Mouse (Mus musculus): ENCODE results near the gene Akr1cl. TPM values are rescaled to one million over a fixed set of nuclear protein-coding genes. Genes with fewer than 3 reads are reported as not detected.
A peak's percentile ranks its signal among the peaks of the same experiment; 100 is the strongest.

Akr1cl gene
- total RNA-seq, 4 experiments from 2014 or later, result 0.89 to 1.9 TPM; not detected in 2

- no peak for DNase-seq (ENCODE audit: low spot score in 2 of 2)
Measured at GRCm38 (mm10) chr1:64993206-64993605, 39.4 kb downstream of the Akr1cl start.

GRCm38 (mm10) chr1:64988176-64988575 lies 44.4 kb downstream of the Akr1cl start:
- no peak for DNase-seq (ENCODE audit: low spot score in 2 of 2)

DNA sequence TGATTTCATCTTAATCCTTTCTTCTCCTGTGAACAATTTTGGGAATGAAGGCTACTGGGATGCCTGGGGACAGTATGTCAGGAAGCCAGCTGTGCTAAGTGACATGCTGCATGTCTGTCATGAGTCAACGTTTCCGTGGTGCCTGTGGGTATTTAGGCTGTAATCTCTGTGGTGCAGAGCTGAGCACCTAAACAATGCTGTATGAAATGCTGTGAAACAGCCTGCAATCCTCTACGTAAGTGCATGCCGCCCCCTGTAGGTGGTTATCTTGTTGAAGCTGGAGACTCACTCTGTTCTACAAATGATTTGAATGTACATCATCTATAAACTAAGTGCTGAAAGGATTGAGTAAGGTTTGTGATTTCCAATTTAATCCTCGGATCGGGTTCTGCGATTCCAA lies 46.4 kb downstream of the Akr1cl start:
- DNase-seq (ENCODE audit: low spot score in 2 of 2), result peak in 1 of 2 experiments; percentile 17

DNA sequence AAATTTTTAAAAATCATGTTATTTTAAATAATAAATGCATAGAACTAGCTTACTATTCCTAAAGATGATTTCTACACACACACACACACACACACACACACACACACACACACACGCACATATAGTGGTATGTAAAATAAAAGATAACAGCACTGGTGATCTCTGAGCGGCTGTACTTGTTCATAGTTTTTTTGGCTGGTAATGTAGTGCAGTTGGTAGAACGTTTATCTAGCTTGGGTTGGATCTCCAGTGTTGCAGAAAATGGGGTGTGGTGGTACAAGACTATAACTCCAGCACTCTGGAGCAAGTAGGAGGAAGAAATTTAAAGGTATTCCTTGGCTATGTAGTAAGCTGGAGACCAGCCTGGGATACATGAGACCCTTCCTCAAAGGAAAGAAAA lies 49.3 kb downstream of the Akr1cl start:
- DNase-seq (ENCODE audit: low spot score in 2 of 2), result no peak

- no peak for DNase-seq (ENCODE audit: low spot score in 2 of 2)
Measured at GRCm38 (mm10) chr1:64978321-64978799, 54.2 kb downstream of the Akr1cl start.

GRCm38 (mm10) chr1:64975346-64975745 lies 57.2 kb downstream of the Akr1cl start:
- DNase-seq (ENCODE audit: low spot score in 2 of 2), result no peak

DNA sequence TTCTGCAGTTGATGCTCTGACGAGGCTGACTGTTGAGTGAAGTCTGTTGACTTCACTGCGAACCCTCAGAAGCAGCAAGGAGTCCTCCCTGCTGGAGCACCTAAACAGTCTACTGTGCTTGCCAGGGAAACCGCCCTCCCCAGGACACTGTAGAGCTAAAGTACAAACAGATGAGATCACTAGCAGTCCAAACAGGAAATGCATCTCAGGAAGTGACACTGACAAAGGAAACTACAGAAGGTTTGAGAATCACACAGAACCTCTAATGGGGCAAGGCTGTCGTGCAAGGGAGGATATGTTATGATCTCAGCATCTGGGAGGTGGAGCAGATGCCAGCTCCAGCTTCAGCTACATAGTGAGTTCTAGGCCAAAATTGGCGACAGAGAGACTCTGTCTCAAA lies 61.9 kb downstream of the Akr1cl start:
- no peak for DNase-seq (ENCODE audit: low spot score in 2 of 2)

Other genes starting within 250 kb of the Akr1cl start
- gene Plekhm3, start 75.9 kb downstream of the Akr1cl start, total RNA-seq (2022), result 1 to 10 TPM; 8.0 to 9.4 (median 9.3) TPM
- gene Cryge, start 18.4 kb upstream of the Akr1cl start, total RNA-seq (2022), result not detected
- gene Crygd, start 30.7 kb upstream of the Akr1cl start, total RNA-seq (2022), result not detected
- not detected for gene Crygc, start 40.9 kb upstream of the Akr1cl start, total RNA-seq (2022)
- not detected for gene Crygb, start 49.5 kb upstream of the Akr1cl start, total RNA-seq (2022)
- not detected for gene Cryga, start 70.6 kb upstream of the Akr1cl start, total RNA-seq (2022)
- gene Gm28845, start 86.8 kb upstream of the Akr1cl start, total RNA-seq (2022), result not detected
- not detected for gene D630023F18Rik, start 90.5 kb upstream of the Akr1cl start, total RNA-seq (2022)
- 10 to 100 TPM; 11.5 to 35.7 (median 20.4) TPM for gene Idh1, start 153.7 kb upstream of the Akr1cl start, total RNA-seq (2022)
- gene Pikfyve, start 153.9 kb upstream of the Akr1cl start, total RNA-seq (2022), result 1 to 10 TPM; 6.4 to 7.4 (median 6.6) TPM
- gene Pth2r, start 249.3 kb upstream of the Akr1cl start, total RNA-seq (2022), result not detected

All from gastrocnemius, adult 8-10 months (tissue).